Mouse (Mus musculus) forebrain, embryonic 11.5 days (tissue): ENCODE results near the gene Mast4. TPM values are rescaled to one million over a fixed set of nuclear protein-coding genes. Genes with fewer than 3 reads are reported as not detected.

Source experiments
- ATAC-seq: fragments of 200-750 bp; cut with Nextera tagmentation; replicated peaks from 2 replicates; pipeline ENCODE4 v1.8.0; 2017; ENCODE audit warnings: moderate TSS enrichment; ENCODE audit not compliant: low FRiP score
- DNase-seq: peaks from one replicate; pipeline ENCODE4 v3.0.0-alpha.2; 2017; ENCODE audit warnings: low spot score
- H3K27ac ChIP-seq: fragments of 300-500 bp; sonication (generic); 2 replicates; pipeline ENCODE4 v1.5.1; 2014; ENCODE audit warnings: low read depth, low read length
- H3K27me3 ChIP-seq: fragments of 300-500 bp; sonication (generic); 2 replicates; pipeline ENCODE4 v1.6.1; 2014; ENCODE audit warnings: mild to moderate bottlenecking, low read length, mixed read lengths; ENCODE audit not compliant: control insufficient read depth, insufficient read depth
- H3K36me3 ChIP-seq: fragments of 300-500 bp; sonication (generic); 2 replicates; pipeline ENCODE4 v1.6.1; 2014; ENCODE audit warnings: mild to moderate bottlenecking, low read length, moderate library complexity, mixed read lengths; ENCODE audit not compliant: control insufficient read depth, insufficient read depth
- H3K4me1 ChIP-seq: fragments of 300-500 bp; sonication (generic); replicated peaks from 2 replicates; pipeline ENCODE4 v1.6.1; 2014; ENCODE audit warnings: low read length, mixed read lengths; ENCODE audit not compliant: control insufficient read depth, insufficient read depth
- H3K4me2 ChIP-seq: fragments of 300-500 bp; sonication (generic); 2 replicates; pipeline ENCODE4 v1.6.1; 2014; ENCODE audit warnings: low read depth, mild to moderate bottlenecking, low read length, moderate library complexity, mixed read lengths; ENCODE audit not compliant: severe bottlenecking
- H3K4me3 ChIP-seq: fragments of 300-500 bp; sonication (generic); 2 replicates; pipeline ENCODE4 v1.5.1; 2014; ENCODE audit warnings: low read depth, low read length
- H3K9ac ChIP-seq: fragments of 300-500 bp; sonication (generic); 2 replicates; pipeline ENCODE4 v1.6.1; 2014; ENCODE audit warnings: low read length
- H3K9me3 ChIP-seq: fragments of 300-500 bp; sonication (generic); 2 replicates; pipeline ENCODE4 v1.6.1; 2016; ENCODE audit warnings: low read length, mixed read lengths; ENCODE audit not compliant: control insufficient read depth
- WGBS: fragments of 180-500 bp; shearing (Covaris S2); extraction: QIAGEN DNeasy Blood & Tissue Kit; methylation state at CpG from one replicate; pipeline ENCODE4 v1.1.7; 2014; 5-methylcytosine and 5-hydroxymethylcytosine counted together
- polyA plus RNA-seq: library from polyadenylated mRNA; unstranded; fragments of >200 nt; fragmentation: Nextera tagmentation; extraction: Ambion mirVana; gene quantifications from 2 replicates; pipeline ENCODE4 v1.2.1, GENCODE M21; 2014

Mast4 gene
- polyA plus RNA-seq, 1 experiment from 2014 or later = 23.5 TPM

DNA sequence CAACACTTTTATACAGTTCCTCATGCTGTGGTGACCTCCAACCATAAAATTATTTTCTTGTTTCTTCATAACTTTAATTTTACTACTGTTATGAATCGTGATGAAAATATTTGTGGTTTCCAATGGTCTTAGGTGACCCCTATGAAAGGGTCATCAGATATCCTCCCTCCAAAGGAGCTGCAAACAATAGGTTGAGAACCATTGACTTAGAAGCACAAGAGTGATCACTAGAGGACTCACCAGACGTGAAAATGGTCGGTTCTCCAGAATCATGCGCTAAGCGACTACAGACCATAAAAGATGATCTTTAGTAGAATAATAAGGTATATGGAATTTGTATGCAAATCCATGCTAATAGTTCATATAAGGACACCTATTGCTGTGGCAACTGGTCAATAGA, 644.1 kb downstream of the Mast4 start:
- no peak overlapping the region for H3K4me3 ChIP-seq
- ATAC-seq = no peak
- H3K36me3 ChIP-seq = no peaks in the 10 kb centered on the region
- no peaks in the 10 kb centered on the region for H3K27me3 ChIP-seq
- H3K4me2 ChIP-seq = no peak overlapping the region
- H3K4me1 ChIP-seq = no peaks in the 10 kb centered on the region
- WGBS = 91% methylated on average over 5 of the region's 5 CpGs
- DNase-seq = no peak
- no peaks in the 10 kb centered on the region for H3K9me3 ChIP-seq
- H3K9ac ChIP-seq = no peak overlapping the region
- no peak overlapping the region for H3K27ac ChIP-seq

DNA sequence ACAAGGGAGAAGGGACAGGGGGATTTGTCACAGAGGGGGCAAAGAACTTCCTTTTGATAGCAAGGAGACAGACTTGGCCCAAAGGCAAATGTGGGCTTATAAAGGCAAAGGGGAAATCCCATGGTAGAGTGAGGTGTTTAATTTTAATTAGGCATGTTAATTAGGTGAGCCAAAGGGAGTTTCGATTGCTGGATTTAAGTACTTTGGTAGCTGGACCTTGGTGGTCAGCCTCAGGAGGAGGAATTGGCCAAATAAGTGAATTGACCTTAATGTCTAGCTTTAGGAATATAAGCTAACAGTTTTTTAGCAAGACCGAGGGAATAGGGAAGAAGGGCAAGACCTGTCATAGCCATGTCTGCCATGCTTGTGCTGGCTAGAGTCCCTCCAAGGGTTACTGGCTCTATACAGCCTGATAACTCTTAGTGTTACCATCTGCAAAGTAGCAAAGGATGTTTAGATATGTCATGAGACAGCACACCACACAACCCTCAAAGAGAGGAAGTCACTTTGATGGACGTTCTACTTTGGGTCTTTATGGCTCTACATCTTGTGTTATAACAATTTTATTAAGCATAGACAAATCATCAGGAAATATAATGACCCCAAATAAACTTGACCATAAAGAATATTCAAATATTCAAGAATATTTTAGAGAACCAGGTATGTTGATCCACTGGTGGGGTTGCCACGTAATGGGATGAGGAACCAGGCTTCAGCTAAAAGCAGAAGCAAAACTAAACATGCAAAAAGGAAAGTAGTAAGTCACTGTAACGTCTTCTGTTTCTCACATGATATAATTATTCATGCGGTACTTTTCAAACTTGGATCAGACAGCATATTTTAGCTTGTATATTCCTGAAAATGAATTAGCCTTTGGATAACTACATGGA, 644.9 kb downstream of the Mast4 start:
- Histone ChIP-seq H3K27me3 (no peaks in the 10 kb centered on the region), H3K9ac (no peak overlapping the region), H3K4me2 (no peak overlapping the region), H3K9me3 (no peaks in the 10 kb centered on the region), H3K36me3 (no peaks in the 10 kb centered on the region), H3K4me1 (no peaks in the 10 kb centered on the region), H3K27ac (no peak overlapping the region), H3K4me3 (no peak overlapping the region)
- WGBS = 87% methylated on average over 6 of the region's 6 CpGs
- ATAC-seq (no peak), DNase-seq (no peak)

DNA sequence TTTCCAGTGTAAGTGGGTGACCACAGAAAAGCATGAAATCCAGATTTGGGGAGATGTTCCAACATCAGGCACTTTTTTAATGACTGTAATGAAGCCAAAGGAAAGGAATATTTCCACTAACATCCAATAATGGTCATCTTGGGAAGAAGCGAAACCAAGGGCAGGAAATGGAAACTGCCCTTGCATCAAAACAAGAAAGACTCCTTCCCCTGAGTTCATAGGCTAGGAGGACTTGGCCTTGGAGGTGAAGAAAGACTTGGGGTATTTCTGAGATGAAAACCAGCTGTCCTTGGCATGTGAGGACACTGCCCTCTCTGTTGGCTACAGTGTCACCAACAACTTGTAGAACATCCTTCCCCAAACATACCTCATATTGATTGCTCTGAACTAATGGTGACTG, 646.2 kb downstream of the Mast4 start:
- WGBS = 95% methylated on average over 1 of the region's 1 CpGs
- H3K36me3 ChIP-seq = no peaks in the 10 kb centered on the region
- H3K4me1 ChIP-seq = no peaks in the 10 kb centered on the region
- H3K27me3 ChIP-seq = no peaks in the 10 kb centered on the region
- H3K4me2 ChIP-seq = no peak overlapping the region
- ATAC-seq = no peak
- H3K9ac ChIP-seq = no peak overlapping the region
- H3K4me3 ChIP-seq = no peak overlapping the region
- no peak for DNase-seq
- H3K9me3 ChIP-seq = no peaks in the 10 kb centered on the region
- H3K27ac ChIP-seq = no peak overlapping the region

GRCm38 (mm10) chr13:102684890-102685289, 649.4 kb downstream of the Mast4 start:
- Histone ChIP-seq H3K27ac (no peak overlapping the region), H3K4me1 (no peaks in the 10 kb centered on the region), H3K4me2 (no peak overlapping the region), H3K27me3 (no peaks in the 10 kb centered on the region), H3K9ac (no peak overlapping the region), H3K9me3 (no peaks in the 10 kb centered on the region), H3K4me3 (no peak overlapping the region), H3K36me3 (no peaks in the 10 kb centered on the region)
- 84% methylated on average over 4 of the region's 4 CpGs for WGBS
- DNase-seq (no peak), ATAC-seq (no peak)
